Mouse (Mus musculus): ENCODE results near the gene Exoc6. TPM values are rescaled to one million over a fixed set of nuclear protein-coding genes. Genes with fewer than 3 reads are reported as not detected.

Exoc6 gene
- 18.0 and 21.8 TPM in 2 replicates for total RNA-seq (2014; rRNA removed)
- 6.4 and 6.7 TPM in 2 replicates for polyA plus RNA-seq (2012; rRNA removed)

- 2% methylated on average over 82 of the region's 89 CpGs for WGBS
- no peaks in the 10 kb centered on the region for H3K36me3 ChIP-seq (ENCODE audit: control insufficient read depth, insufficient read depth, low read length)
- DNase-seq (ENCODE audit: extremely low read depth, low read depth, low spot score) = peak; percentile 91
These were observed at the start of gene Exoc6 for GRCm38 (mm10) chr19:37550101-37551039. Gene Exoc6, plus strand, starts transcription at chr19:37550418.

DNA sequence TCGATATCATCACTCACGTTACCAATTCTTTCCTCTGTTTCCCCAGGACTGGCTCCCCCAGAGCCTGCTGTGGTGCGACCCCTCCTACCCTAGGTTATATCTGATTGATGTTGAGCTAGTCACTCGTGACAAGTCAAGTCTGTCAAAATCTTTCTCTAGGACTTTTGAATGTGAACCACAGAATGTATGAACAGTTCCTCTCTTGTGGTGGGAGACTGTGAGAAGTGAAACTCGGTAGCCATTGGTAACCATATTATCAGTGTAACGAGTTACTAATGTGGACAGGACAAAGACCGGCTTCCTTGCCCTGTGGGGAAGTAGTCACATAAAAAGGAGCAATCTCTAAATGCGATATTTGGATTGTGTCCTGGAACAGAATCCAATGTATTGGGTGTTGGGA, 47.2 kb upstream of the Exoc6 start:
- Histone ChIP-seq H3K79me2 (ENCODE audit: control insufficient read depth, insufficient read depth, low read length) (no peaks in the 10 kb centered on the region), H3K27me3 (ENCODE audit: control insufficient read depth, insufficient read depth, low read length) (no peaks in the 10 kb centered on the region), H3K27ac (replicated peaks; ENCODE audit: insufficient read depth, low read depth, low read length) (no peak overlapping the region), H3K4me3 (ENCODE audit: insufficient read depth, low read depth, low read length) (no peak overlapping the region), H3K4me1 (ENCODE audit: control insufficient read depth, insufficient read depth, low read length) (peaks cover 5% of the 10 kb centered on the region; the same call in 1 of the 2 replicates), H3K36me3 (ENCODE audit: control insufficient read depth, insufficient read depth, low read length) (no peaks in the 10 kb centered on the region), H3K9ac (ENCODE audit: low read depth, low read length) (no peak overlapping the region)
- 90% methylated on average over 8 of the region's 8 CpGs for WGBS
- DNase-seq (ENCODE audit: extremely low read depth, low read depth, low spot score) = peak; percentile 43
- TF ChIP-seq POLR2A (IDR thresholded peaks at IDR 0.05; ENCODE audit: extremely low read depth, insufficient read depth, low read length) (no peak), CTCF (IDR thresholded peaks at IDR 0.05; ENCODE audit: low read depth, low read length) (no peak)

More at GRCm38 (mm10) chr19:37550101-37551039, at the start of gene Exoc6:
- H3K9ac ChIP-seq (ENCODE audit: low read depth, low read length) = peak within 1 kb of the TSS; percentile 82
- peak within 1 kb of the TSS; percentile 85 for H3K27ac ChIP-seq (replicated peaks; ENCODE audit: insufficient read depth, low read depth, low read length)
- peak within 1 kb of the TSS; percentile 68 for H3K4me3 ChIP-seq (ENCODE audit: insufficient read depth, low read depth, low read length)
- TF ChIP-seq CTCF (IDR thresholded peaks at IDR 0.05; ENCODE audit: low read depth, low read length) (0 out of 2 replicates have a peak, but pooled peaks have one; percentile 11), POLR2A (IDR thresholded peaks at IDR 0.05; ENCODE audit: extremely low read depth, insufficient read depth, low read length) (peak; percentile 66)
- peaks cover 11% of the 10 kb centered on the region; the same call in 1 of the 2 replicates for H3K79me2 ChIP-seq (ENCODE audit: control insufficient read depth, insufficient read depth, low read length)
- peaks cover 9% of the 10 kb centered on the region for H3K4me1 ChIP-seq (ENCODE audit: control insufficient read depth, insufficient read depth, low read length)
- H3K27me3 ChIP-seq (ENCODE audit: control insufficient read depth, insufficient read depth, low read length) = no peaks in the 10 kb centered on the region

DNA sequence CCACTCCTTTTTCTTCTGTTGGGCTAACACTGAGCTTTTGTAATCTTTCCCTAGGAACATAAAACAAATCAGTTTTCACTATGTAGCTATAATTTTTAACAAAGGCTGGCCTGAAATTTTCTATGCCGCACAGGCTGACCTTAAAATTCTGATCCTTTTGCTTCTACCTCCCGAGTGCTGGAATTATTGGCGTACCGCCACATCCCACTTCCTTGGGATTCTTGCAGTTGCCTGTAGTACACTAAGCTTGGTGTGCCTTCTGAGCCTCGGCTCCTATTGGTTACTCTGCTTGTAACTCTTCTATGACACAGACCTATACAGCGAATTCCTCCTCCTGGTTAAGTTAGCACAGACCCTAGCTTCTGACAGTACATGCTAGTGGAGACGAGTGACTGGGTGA, 44.2 kb upstream of the Exoc6 start:
- no peak overlapping the region for H3K27ac ChIP-seq (replicated peaks; ENCODE audit: insufficient read depth, low read depth, low read length)
- TF ChIP-seq POLR2A (IDR thresholded peaks at IDR 0.05; ENCODE audit: extremely low read depth, insufficient read depth, low read length) (no peak), CTCF (IDR thresholded peaks at IDR 0.05; ENCODE audit: low read depth, low read length) (no peak)
- WGBS = 88% methylated on average over 7 of the region's 7 CpGs
- peaks cover 11% of the 10 kb centered on the region for H3K4me1 ChIP-seq (ENCODE audit: control insufficient read depth, insufficient read depth, low read length)
- no peak overlapping the region for H3K9ac ChIP-seq (ENCODE audit: low read depth, low read length)
- no peak for DNase-seq (ENCODE audit: extremely low read depth, low read depth, low spot score)
- no peak overlapping the region for H3K4me3 ChIP-seq (ENCODE audit: insufficient read depth, low read depth, low read length)
- no peaks in the 10 kb centered on the region for H3K36me3 ChIP-seq (ENCODE audit: control insufficient read depth, insufficient read depth, low read length)
- H3K27me3 ChIP-seq (ENCODE audit: control insufficient read depth, insufficient read depth, low read length) = no peaks in the 10 kb centered on the region
- H3K79me2 ChIP-seq (ENCODE audit: control insufficient read depth, insufficient read depth, low read length) = no peaks in the 10 kb centered on the region

DNA sequence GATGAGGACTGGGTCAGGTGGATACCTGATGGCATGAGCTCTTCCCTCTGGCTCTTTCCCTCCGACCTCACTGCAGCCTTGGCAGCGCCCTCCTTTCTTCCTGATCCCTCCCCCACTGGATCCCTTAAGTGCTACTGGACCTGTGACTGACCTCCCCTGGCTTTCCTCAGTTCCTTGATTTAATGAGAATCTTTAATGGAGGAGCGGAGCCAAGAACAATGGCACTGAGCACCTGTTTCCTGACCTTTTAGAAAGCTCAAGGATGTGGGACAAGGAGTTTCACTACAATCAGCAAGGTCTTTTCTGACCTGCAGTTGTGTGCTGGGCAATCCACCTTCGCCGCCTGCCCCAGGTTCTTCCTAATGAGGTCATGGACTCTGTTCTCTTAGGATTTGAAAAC, 43.6 kb upstream of the Exoc6 start:
- Histone ChIP-seq H3K9ac (ENCODE audit: low read depth, low read length) (no peak overlapping the region), H3K79me2 (ENCODE audit: control insufficient read depth, insufficient read depth, low read length) (no peaks in the 10 kb centered on the region), H3K27me3 (ENCODE audit: control insufficient read depth, insufficient read depth, low read length) (no peaks in the 10 kb centered on the region), H3K4me3 (ENCODE audit: insufficient read depth, low read depth, low read length) (no peak overlapping the region), H3K4me1 (ENCODE audit: control insufficient read depth, insufficient read depth, low read length) (peaks cover 11% of the 10 kb centered on the region), H3K36me3 (ENCODE audit: control insufficient read depth, insufficient read depth, low read length) (no peaks in the 10 kb centered on the region), H3K27ac (replicated peaks; ENCODE audit: insufficient read depth, low read depth, low read length) (no peak overlapping the region)
- no peak for TF ChIP-seq POLR2A (IDR thresholded peaks at IDR 0.05; ENCODE audit: extremely low read depth, insufficient read depth, low read length)
- no peak for TF ChIP-seq CTCF (IDR thresholded peaks at IDR 0.05; ENCODE audit: low read depth, low read length)
- no peak for DNase-seq (ENCODE audit: extremely low read depth, low read depth, low spot score)
- WGBS = 82% methylated on average over 5 of the region's 5 CpGs

DNA sequence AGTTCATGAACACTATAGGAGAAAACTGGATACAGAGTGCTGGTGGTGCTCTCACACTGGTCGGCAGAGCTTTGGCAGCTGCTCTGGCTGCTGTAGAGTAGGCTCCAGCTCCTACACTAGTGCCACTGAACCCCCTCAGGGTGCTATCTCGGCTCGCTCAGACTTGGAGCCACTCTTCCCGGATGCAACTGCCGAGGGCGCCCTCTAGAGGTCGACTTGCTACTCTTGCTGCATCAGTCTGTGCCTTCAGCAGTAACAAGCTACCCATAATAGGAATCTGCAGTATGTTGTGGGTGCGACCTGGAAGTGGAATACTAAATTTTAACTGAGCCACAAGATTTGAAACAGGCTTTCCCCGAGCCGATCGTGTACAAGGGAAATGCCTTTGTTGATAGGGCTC, 40.5 kb upstream of the Exoc6 start:
- no peak overlapping the region for H3K4me3 ChIP-seq (ENCODE audit: insufficient read depth, low read depth, low read length)
- H3K27me3 ChIP-seq (ENCODE audit: control insufficient read depth, insufficient read depth, low read length) = no peaks in the 10 kb centered on the region
- peak; percentile 71 for DNase-seq (ENCODE audit: extremely low read depth, low read depth, low spot score)
- H3K79me2 ChIP-seq (ENCODE audit: control insufficient read depth, insufficient read depth, low read length) = no peaks in the 10 kb centered on the region
- TF ChIP-seq CTCF (IDR thresholded peaks at IDR 0.05; ENCODE audit: low read depth, low read length) (peak; percentile 93), POLR2A (IDR thresholded peaks at IDR 0.05; ENCODE audit: extremely low read depth, insufficient read depth, low read length) (no peak)
- no peaks in the 10 kb centered on the region for H3K36me3 ChIP-seq (ENCODE audit: control insufficient read depth, insufficient read depth, low read length)
- H3K27ac ChIP-seq (replicated peaks; ENCODE audit: insufficient read depth, low read depth, low read length) = no peak overlapping the region
- peaks cover 11% of the 10 kb centered on the region for H3K4me1 ChIP-seq (ENCODE audit: control insufficient read depth, insufficient read depth, low read length)
- WGBS = 2% methylated on average over 11 of the region's 11 CpGs
- peak overlapping the region; percentile 39; the same call in 1 of the 2 replicates for H3K9ac ChIP-seq (ENCODE audit: low read depth, low read length)
